Mouse (Mus musculus): ENCODE results near the gene Htatip2. TPM values are rescaled to one million over a fixed set of nuclear protein-coding genes. Genes with fewer than 3 reads are reported as not detected.

Gene Htatip2
- 6.1 and 8.1 TPM in 2 replicates for polyA plus RNA-seq (2012; ENCODE audit: low replicate concordance)

DNA sequence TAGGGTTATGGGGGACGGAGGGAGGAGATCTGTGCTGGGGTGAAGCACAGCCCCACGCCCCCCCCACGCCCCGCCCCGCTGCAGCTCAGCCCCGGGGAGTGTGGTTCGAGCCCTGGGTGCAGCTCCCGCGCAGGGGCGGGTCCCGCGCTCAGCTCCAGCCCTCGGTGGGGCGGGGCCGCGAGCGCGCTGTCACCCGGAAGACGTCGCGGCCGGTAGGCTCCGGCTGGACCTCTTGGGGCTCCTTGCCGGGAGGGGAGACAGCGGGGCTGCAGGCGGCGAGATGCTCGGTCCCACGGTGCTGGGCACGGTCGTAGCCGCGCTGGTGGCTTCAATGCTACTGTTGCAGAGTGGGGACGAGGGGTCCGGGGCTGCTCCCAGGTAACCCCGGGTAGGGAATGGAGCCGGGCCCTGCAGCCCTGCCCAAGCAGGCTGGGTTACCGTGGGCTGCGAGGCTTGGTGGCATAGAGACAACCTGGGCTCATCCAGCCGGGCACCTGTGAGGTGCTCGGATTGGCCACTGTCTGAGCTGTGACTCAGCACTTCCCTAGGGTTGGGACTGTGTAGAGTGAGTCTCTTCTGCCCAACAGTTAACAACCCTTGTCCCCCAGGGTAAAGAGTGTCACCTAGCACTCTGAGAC is at the start of gene Htatip2:
Gene Htatip2, plus strand, starts transcription at position 182 of the 638 bp plus-strand sequence.

DNA sequence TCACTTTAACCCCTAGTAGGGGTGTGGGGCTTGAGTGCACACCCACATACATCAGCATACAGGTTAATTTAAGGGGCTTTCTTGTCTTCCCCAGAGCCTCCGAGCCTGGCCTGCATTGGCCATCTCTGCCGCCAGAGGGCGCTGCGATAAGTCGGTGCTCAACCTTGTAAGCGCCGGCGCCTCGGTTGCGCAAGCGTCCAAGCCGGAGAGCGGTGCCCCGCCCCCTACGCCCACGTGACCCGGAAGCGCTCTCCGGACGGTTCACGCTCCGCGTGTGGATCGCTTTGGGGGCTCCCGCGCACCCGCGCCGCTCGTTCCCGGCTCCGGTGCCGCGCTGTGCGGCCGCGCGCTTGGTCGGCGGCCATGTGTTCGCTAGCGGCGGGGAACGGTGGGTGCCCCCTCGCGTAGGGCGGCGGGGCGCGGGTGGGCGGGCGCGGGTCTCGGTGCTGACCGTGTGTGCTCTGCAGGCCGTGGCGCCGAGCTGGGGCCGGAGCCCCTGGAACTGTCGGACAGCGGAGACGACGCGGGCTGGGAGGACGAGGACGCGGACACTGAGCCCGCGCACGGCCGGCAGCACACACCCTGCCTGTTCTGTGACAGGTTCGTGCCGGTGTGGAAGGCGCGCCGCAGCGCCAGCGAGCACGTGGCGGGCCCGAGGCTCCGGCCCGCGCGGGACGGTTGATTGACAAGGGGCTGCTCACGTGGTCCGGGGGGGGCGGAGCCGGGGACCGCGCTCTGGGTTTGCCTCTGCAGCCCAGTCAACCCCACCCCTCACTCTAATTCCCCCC is 19.4 kb downstream of the Htatip2 start, which contains the start of gene Prmt3:
Gene Prmt3, plus strand, starts transcription at position 233 of the 788 bp plus-strand sequence.

Other genes with a start within 250 kb of the Htatip2 start
- not detected in 2 replicates for gene Dbx1, start 122.3 kb upstream of the Htatip2 start, polyA plus RNA-seq (2012; ENCODE audit: low replicate concordance)
- gene Prmt3, start 19.2 kb downstream of the Htatip2 start, polyA plus RNA-seq (2012; ENCODE audit: low replicate concordance): 57.0 and 69.4 TPM in 2 replicates
- gene Slc6a5, start 151.0 kb downstream of the Htatip2 start, polyA plus RNA-seq (2012; ENCODE audit: low replicate concordance): not detected in 2 replicates
- gene Nell1, start 215.7 kb downstream of the Htatip2 start, polyA plus RNA-seq (2012; ENCODE audit: low replicate concordance): not detected in 2 replicates